Mouse (Mus musculus): ENCODE data around the gene Defb19.

Gene Defb19

GRCm38 (mm10) chr2:152586926-152587560, 6.9 kb upstream of the Defb19 start:
- DNase-seq (ENCODE audit: low read depth, low spot score) = peak; percentile 48

- DNase-seq (ENCODE audit: low read depth, low spot score) = no peak
Observed at GRCm38 (mm10) chr2:152580612-152581011, 500 bp upstream of the Defb19 start.

- DNase-seq (ENCODE audit: low read depth, low spot score) = no peak
Observed at GRCm38 (mm10) chr2:152573484-152573883, 6.6 kb downstream of the Defb19 start.

GRCm38 (mm10) chr2:152572114-152572794, 7.9 kb downstream of the Defb19 start, which contains the start of gene Defb21:
Gene Defb21, plus strand, starts transcription at chr2:152572744.
- peak; percentile 71 for DNase-seq (ENCODE audit: low read depth, low spot score)

GRCm38 (mm10) chr2:152570313-152570712, 9.8 kb downstream of the Defb19 start:
- no peak for DNase-seq (ENCODE audit: low read depth, low spot score)

- DNase-seq (ENCODE audit: low read depth, low spot score) = no peak
Observed at GRCm38 (mm10) chr2:152569881-152570280, 10.2 kb downstream of the Defb19 start.

- no peak for DNase-seq (ENCODE audit: low read depth, low spot score)
Observed at GRCm38 (mm10) chr2:152569038-152569437, 11.1 kb downstream of the Defb19 start, which contains the start of gene Gm17416. Gene Gm17416, plus strand, starts transcription at chr2:152569338.

- DNase-seq (ENCODE audit: low read depth, low spot score) = no peak
Observed at GRCm38 (mm10) chr2:152556655-152557054, 23.5 kb downstream of the Defb19 start.

- DNase-seq (ENCODE audit: low read depth, low spot score) = peak; percentile 72
Observed at GRCm38 (mm10) chr2:152553774-152554423, 26.2 kb downstream of the Defb19 start.

- DNase-seq (ENCODE audit: low read depth, low spot score) = no peak
Observed at GRCm38 (mm10) chr2:152548124-152548523, 32.0 kb downstream of the Defb19 start.

- DNase-seq (ENCODE audit: low read depth, low spot score) = peak; percentile 70
Observed at GRCm38 (mm10) chr2:152544691-152545090, 35.4 kb downstream of the Defb19 start.

- peak; percentile 33 for DNase-seq (ENCODE audit: low read depth, low spot score)
Observed at GRCm38 (mm10) chr2:152543478-152543877, 36.6 kb downstream of the Defb19 start.

GRCm38 (mm10) chr2:152542897-152543296, 37.2 kb downstream of the Defb19 start:
- DNase-seq (ENCODE audit: low read depth, low spot score) = peak; percentile 42

- DNase-seq (ENCODE audit: low read depth, low spot score) = no peak
Observed at GRCm38 (mm10) chr2:152541979-152542378, 38.1 kb downstream of the Defb19 start.

GRCm38 (mm10) chr2:152539944-152540710, 40.0 kb downstream of the Defb19 start, which contains the start of gene Defb29:
Gene Defb29, minus strand, starts transcription at chr2:152540098.
- DNase-seq (ENCODE audit: low read depth, low spot score) = peak; percentile 72

All from ZHBTc4 (cell line).